Mouse (Mus musculus) adrenal gland, adult 10 weeks (tissue): Measurements from ENCODE around the gene N4bp2. TPM values are rescaled to one million over a fixed set of nuclear protein-coding genes. Genes with fewer than 3 reads are reported as not detected.

ENCODE experiments used
- polyA plus RNA-seq: library from polyadenylated mRNA; stranded (reverse); fragments of 350-450 nt; fragmentation: Illumina TruSeq; extraction: RNeasy Lipid Tissue Mini Kit (QIAGEN cat#74804); gene quantifications from one replicate; pipeline ENCODE4 v1.2.3, GENCODE M21; 2014; ENCODE audit warnings: low read depth, low replicate concordance

The N4bp2 gene
- 20.8 TPM for polyA plus RNA-seq

DNA sequence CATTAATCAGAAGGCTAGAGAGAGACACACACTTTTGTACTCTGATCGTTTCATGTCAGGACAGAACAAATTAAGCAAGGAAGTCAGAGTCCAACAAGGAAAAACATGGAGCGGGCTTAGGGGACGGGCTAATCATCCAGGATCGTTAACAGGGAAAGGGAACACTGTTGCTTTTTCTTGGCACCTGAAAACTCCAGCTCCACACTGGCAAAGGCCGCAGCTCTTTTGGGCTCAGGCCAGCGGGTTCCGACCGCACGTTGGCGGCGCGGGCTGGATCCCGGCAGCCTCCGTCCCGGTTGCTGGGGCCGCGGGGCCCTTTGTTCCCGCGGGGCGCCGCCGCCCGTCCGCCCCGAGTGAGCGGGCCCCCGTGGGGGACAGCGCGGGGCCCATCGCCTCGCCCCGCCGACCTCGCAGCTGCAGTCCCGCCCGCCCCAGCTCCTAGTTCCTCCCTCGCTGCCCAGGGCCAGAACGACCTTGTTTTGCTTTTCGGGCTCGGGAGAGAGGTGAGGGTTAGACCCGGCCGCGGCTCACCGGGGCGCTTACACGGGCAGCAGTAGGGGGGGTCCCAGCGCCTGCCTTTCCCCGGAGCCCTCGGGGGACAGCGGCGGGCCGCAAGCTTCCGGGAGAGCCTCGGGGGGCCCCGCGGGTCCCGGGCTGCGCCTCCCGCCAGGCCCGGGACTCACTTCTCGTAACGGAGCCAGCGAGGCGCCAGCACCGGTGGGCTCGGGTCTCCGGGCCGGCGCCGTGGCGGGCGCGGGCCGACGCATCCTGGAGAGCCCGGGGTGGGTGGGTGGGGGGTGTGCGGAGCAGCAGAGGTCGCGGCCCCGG is at the start of gene N4bp2:
N4bp2 (plus strand) TSS at position 434 of the 828 bp plus-strand sequence.

DNA sequence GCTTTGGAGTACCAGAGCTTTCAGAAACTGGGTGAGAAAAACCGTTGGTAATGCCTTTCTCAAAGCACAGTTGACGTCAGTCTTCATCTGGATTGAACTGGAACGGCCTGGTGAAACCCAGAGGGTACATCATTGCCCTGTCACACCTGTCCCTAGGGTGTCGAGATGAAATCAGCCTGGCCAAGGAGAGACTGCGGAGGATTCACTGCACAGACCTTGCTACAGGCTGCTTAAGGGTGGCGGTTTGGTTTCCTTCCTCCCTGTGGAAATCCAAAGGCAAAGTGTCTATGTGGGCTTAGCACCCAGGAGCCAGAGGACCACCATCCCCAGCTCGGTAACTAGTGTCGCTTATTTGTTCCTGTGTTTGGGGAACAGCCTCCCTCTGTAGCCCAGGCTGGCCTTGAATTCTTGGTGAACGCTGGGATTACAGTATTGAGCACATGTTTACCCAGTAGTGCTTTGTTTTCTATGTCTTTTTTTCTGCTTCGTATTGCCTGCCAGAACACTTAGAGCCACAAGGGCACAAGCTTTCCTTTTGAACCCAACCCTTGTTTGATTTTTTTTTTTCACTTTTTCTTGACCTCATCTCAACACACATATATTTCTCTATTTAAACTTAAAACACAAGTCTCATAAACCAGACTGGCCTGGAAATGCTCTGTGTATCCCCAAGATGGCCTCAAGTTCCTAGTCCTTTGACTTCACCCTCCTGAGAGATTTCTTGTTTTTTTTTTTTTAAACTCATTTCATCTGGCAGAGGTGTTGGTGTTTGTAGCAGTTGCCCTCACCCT is 98.0 kb downstream of the N4bp2 start, which contains the start of gene Rhoh:
Rhoh (plus strand) TSS at position 60 of the 791 bp plus-strand sequence.

Other genes with a start within 250 kb of the N4bp2 start
- gene Smim14, start 226.3 kb upstream of the N4bp2 start, polyA plus RNA-seq, result 229 TPM
- 152 TPM for gene Ube2k, start 226.3 kb upstream of the N4bp2 start, polyA plus RNA-seq
- 212 TPM for gene Pds5a, start 65.2 kb upstream of the N4bp2 start, polyA plus RNA-seq
- 0.29 TPM for gene Rhoh, start 97.7 kb downstream of the N4bp2 start, polyA plus RNA-seq
- not detected for gene Chrna9, start 171.4 kb downstream of the N4bp2 start, polyA plus RNA-seq
- 0.41 TPM for gene 9130230L23Rik, start 240.8 kb downstream of the N4bp2 start, polyA plus RNA-seq